Mouse (Mus musculus): ENCODE results near the gene Acp7. TPM values are rescaled to one million over a fixed set of nuclear protein-coding genes. Genes with fewer than 3 reads are reported as not detected.

The Acp7 gene
- polyA plus RNA-seq, 1 experiment from 2014 or later, result not detected

GRCm38 (mm10) chr7:28597277-28597570 is 33.9 kb downstream of the Acp7 start:
- H3K36me3 ChIP-seq (ENCODE audit: control insufficient read depth, insufficient read depth, low read length), result no peaks in the 10 kb centered on the region
- H3K4me1 ChIP-seq (ENCODE audit: control insufficient read depth, insufficient read depth, low read length), result peaks cover 16% of the 10 kb centered on the region
- peak overlapping the region; percentile 86; the same call in 1 of the 2 replicates for H3K27ac ChIP-seq (ENCODE audit: low read depth, low read length)
- H3K4me3 ChIP-seq (ENCODE audit: low read depth, low read length), result peak overlapping the region; percentile 57
- H3K27me3 ChIP-seq (replicated peaks; ENCODE audit: control insufficient read depth, insufficient read depth, low read length), result no peaks in the 10 kb centered on the region
- WGBS, result 12% methylated on average over 9 of the region's 9 CpGs
- no peaks in the 10 kb centered on the region for H3K9me3 ChIP-seq (replicated peaks; ENCODE audit: control insufficient read depth, low read length)
- no peak for DNase-seq (ENCODE audit: low spot score)
- H3K9ac ChIP-seq (ENCODE audit: low read length), result peak overlapping the region; percentile 71
- H3K4me2 ChIP-seq (ENCODE audit: low read length), result peak overlapping the region; percentile 76
- ATAC-seq, result no peak; the same call in 1 of the 2 replicates

- Histone ChIP-seq H3K4me2 (ENCODE audit: low read length) (peak overlapping the region; percentile 76), H3K4me1 (ENCODE audit: control insufficient read depth, insufficient read depth, low read length) (peaks cover 16% of the 10 kb centered on the region), H3K27me3 (replicated peaks; ENCODE audit: control insufficient read depth, insufficient read depth, low read length) (no peaks in the 10 kb centered on the region), H3K27ac (ENCODE audit: low read depth, low read length) (peak overlapping the region; percentile 86; the same call in 1 of the 2 replicates), H3K4me3 (ENCODE audit: low read depth, low read length) (peak overlapping the region; percentile 57), H3K9me3 (replicated peaks; ENCODE audit: control insufficient read depth, low read length) (no peaks in the 10 kb centered on the region), H3K36me3 (ENCODE audit: control insufficient read depth, insufficient read depth, low read length) (no peaks in the 10 kb centered on the region), H3K9ac (ENCODE audit: low read length) (peak overlapping the region; percentile 71)
- ATAC-seq (no peak), DNase-seq (ENCODE audit: low spot score) (peak; percentile 16)
- 51% methylated on average over 20 of the region's 20 CpGs for WGBS
Observed at GRCm38 (mm10) chr7:28596436-28597276, 34.5 kb downstream of the Acp7 start.

- peaks cover 16% of the 10 kb centered on the region for H3K4me1 ChIP-seq (ENCODE audit: control insufficient read depth, insufficient read depth, low read length)
- DNase-seq (ENCODE audit: low spot score), result peak; percentile 33
- 78% methylated on average over 8 of the region's 8 CpGs for WGBS
- no peak overlapping the region; the same call in 1 of the 2 replicates for H3K9ac ChIP-seq (ENCODE audit: low read length)
- H3K36me3 ChIP-seq (ENCODE audit: control insufficient read depth, insufficient read depth, low read length), result no peaks in the 10 kb centered on the region
- H3K4me2 ChIP-seq (ENCODE audit: low read length), result peak overlapping the region; percentile 76; the same call in 1 of the 2 replicates
- no peak overlapping the region for H3K27ac ChIP-seq (ENCODE audit: low read depth, low read length)
- no peaks in the 10 kb centered on the region for H3K9me3 ChIP-seq (replicated peaks; ENCODE audit: control insufficient read depth, low read length)
- no peaks in the 10 kb centered on the region for H3K27me3 ChIP-seq (replicated peaks; ENCODE audit: control insufficient read depth, insufficient read depth, low read length)
- H3K4me3 ChIP-seq (ENCODE audit: low read depth, low read length), result no peak overlapping the region
- no peak for ATAC-seq
Observed at GRCm38 (mm10) chr7:28595751-28596435, 35.2 kb downstream of the Acp7 start.

- DNase-seq (ENCODE audit: low spot score) (no peak), ATAC-seq (no peak)
- 75% methylated on average over 14 of the region's 14 CpGs for WGBS
- no peak overlapping the region for H3K4me3 ChIP-seq (ENCODE audit: low read depth, low read length)
- no peaks in the 10 kb centered on the region for H3K36me3 ChIP-seq (ENCODE audit: control insufficient read depth, insufficient read depth, low read length)
- peak overlapping the region; percentile 5; the same call in 1 of the 2 replicates for H3K9ac ChIP-seq (ENCODE audit: low read length)
- no peaks in the 10 kb centered on the region for H3K27me3 ChIP-seq (replicated peaks; ENCODE audit: control insufficient read depth, insufficient read depth, low read length)
- no peaks in the 10 kb centered on the region for H3K9me3 ChIP-seq (replicated peaks; ENCODE audit: control insufficient read depth, low read length)
- H3K4me1 ChIP-seq (ENCODE audit: control insufficient read depth, insufficient read depth, low read length), result peaks cover 16% of the 10 kb centered on the region
- no peak overlapping the region for H3K27ac ChIP-seq (ENCODE audit: low read depth, low read length)
- no peak overlapping the region for H3K4me2 ChIP-seq (ENCODE audit: low read length)
Observed at GRCm38 (mm10) chr7:28593206-28594111, 37.7 kb downstream of the Acp7 start.

GRCm38 (mm10) chr7:28591862-28592261 is 39.3 kb downstream of the Acp7 start:
- DNase-seq (ENCODE audit: low spot score) (no peak), ATAC-seq (no peak)
- no peak overlapping the region for H3K9ac ChIP-seq (ENCODE audit: low read length)
- no peaks in the 10 kb centered on the region for H3K9me3 ChIP-seq (replicated peaks; ENCODE audit: control insufficient read depth, low read length)
- no peaks in the 10 kb centered on the region for H3K36me3 ChIP-seq (ENCODE audit: control insufficient read depth, insufficient read depth, low read length)
- H3K27ac ChIP-seq (ENCODE audit: low read depth, low read length), result no peak overlapping the region
- no peaks in the 10 kb centered on the region for H3K27me3 ChIP-seq (replicated peaks; ENCODE audit: control insufficient read depth, insufficient read depth, low read length)
- WGBS, result 60% methylated on average over 1 of the region's 1 CpGs
- H3K4me2 ChIP-seq (ENCODE audit: low read length), result no peak overlapping the region
- peaks cover 14% of the 10 kb centered on the region for H3K4me1 ChIP-seq (ENCODE audit: control insufficient read depth, insufficient read depth, low read length)
- H3K4me3 ChIP-seq (ENCODE audit: low read depth, low read length), result no peak overlapping the region

- Histone ChIP-seq H3K4me2 (ENCODE audit: low read length) (no peak overlapping the region), H3K4me1 (ENCODE audit: control insufficient read depth, insufficient read depth, low read length) (peaks cover 9% of the 10 kb centered on the region), H3K4me3 (ENCODE audit: low read depth, low read length) (no peak overlapping the region), H3K9ac (ENCODE audit: low read length) (peak overlapping the region; percentile 32; the same call in 1 of the 2 replicates), H3K27me3 (replicated peaks; ENCODE audit: control insufficient read depth, insufficient read depth, low read length) (no peaks in the 10 kb centered on the region), H3K36me3 (ENCODE audit: control insufficient read depth, insufficient read depth, low read length) (no peaks in the 10 kb centered on the region), H3K9me3 (replicated peaks; ENCODE audit: control insufficient read depth, low read length) (no peaks in the 10 kb centered on the region), H3K27ac (ENCODE audit: low read depth, low read length) (no peak overlapping the region)
- DNase-seq (ENCODE audit: low spot score) (no peak), ATAC-seq (no peak)
Observed at GRCm38 (mm10) chr7:28587644-28588043, 43.5 kb downstream of the Acp7 start.

- Histone ChIP-seq H3K4me2 (ENCODE audit: low read length) (no peak overlapping the region), H3K9me3 (replicated peaks; ENCODE audit: control insufficient read depth, low read length) (no peaks in the 10 kb centered on the region), H3K4me1 (ENCODE audit: control insufficient read depth, insufficient read depth, low read length) (peaks cover 9% of the 10 kb centered on the region), H3K36me3 (ENCODE audit: control insufficient read depth, insufficient read depth, low read length) (no peaks in the 10 kb centered on the region), H3K27ac (ENCODE audit: low read depth, low read length) (no peak overlapping the region), H3K9ac (ENCODE audit: low read length) (peak overlapping the region; percentile 37; the same call in 1 of the 2 replicates), H3K27me3 (replicated peaks; ENCODE audit: control insufficient read depth, insufficient read depth, low read length) (no peaks in the 10 kb centered on the region), H3K4me3 (ENCODE audit: low read depth, low read length) (no peak overlapping the region)
- WGBS, result 65% methylated on average over 6 of the region's 6 CpGs
- ATAC-seq (no peak), DNase-seq (ENCODE audit: low spot score) (peak; percentile 38)
Observed at GRCm38 (mm10) chr7:28586663-28587411, 44.3 kb downstream of the Acp7 start.

- H3K27me3 ChIP-seq (replicated peaks; ENCODE audit: control insufficient read depth, insufficient read depth, low read length), result no peaks in the 10 kb centered on the region
- WGBS, result 83% methylated on average over 6 of the region's 6 CpGs
- H3K4me1 ChIP-seq (ENCODE audit: control insufficient read depth, insufficient read depth, low read length), result peaks cover 9% of the 10 kb centered on the region
Observed at GRCm38 (mm10) chr7:28585001-28585400, 46.1 kb downstream of the Acp7 start.

More at GRCm38 (mm10) chr7:28585001-28585400, 46.1 kb downstream of the Acp7 start:
- Histone ChIP-seq H3K36me3 (ENCODE audit: control insufficient read depth, insufficient read depth, low read length) (no peaks in the 10 kb centered on the region), H3K4me2 (ENCODE audit: low read length) (no peak overlapping the region), H3K9ac (ENCODE audit: low read length) (no peak overlapping the region; the same call in 1 of the 2 replicates), H3K27ac (ENCODE audit: low read depth, low read length) (no peak overlapping the region), H3K9me3 (replicated peaks; ENCODE audit: control insufficient read depth, low read length) (no peaks in the 10 kb centered on the region), H3K4me3 (ENCODE audit: low read depth, low read length) (no peak overlapping the region)
- ATAC-seq, result no peak
- no peak for DNase-seq (ENCODE audit: low spot score)

Measured in forebrain, embryonic 14.5 days (tissue).